Mouse (Mus musculus): Measurements from ENCODE around the gene Nfix. TPM values are rescaled to one million over a fixed set of nuclear protein-coding genes. Genes with fewer than 3 reads are reported as not detected.

Gene Nfix
- polyA plus RNA-seq, 1 experiment from 2014 or later = 11.7 TPM

DNA sequence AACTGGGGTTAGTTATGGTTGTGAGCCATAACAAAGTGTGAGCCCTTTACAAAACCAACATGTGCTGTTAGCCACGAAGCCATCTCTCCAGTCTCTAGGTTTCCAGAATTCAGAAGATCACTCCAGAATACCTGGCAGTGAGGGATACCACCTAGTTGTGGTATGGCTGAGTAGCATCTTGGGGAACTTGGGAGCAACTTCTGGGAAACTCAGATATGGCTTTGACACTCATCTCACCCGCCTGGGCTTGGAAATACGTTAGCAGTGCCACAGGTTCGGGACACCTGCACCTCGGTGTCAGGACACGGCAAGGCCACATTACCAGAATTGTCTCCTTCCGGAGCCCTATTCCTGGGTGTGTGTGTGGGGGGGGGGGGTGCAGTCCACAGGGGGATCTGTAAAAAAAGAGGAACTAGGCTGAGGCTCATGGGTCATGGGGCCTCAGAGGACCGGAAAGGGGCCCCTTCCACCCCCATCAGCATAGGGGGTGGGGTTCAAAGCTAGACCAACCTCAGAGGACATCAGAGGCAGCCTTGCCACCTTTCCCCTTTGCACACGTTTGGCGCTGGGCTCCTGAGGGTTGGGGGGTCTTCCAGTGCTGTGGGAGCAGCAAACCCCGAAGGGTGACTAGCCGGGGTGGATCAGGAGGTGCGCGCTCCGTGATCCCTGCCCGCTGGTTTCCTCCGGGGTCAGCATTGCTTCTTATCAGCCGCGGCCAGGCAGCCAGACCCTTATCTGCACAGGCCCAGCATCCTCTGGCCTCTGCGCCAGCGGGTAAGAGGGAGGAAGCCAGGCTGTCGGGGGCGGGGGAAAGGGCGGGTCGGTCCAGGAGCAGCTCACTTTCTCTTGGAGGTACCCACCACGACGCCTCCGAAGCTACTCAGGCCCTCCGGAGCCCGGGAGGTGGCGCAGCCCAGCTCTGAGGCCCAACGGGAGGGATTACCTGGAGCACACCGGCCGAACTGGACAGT is 98.9 kb downstream of the Nfix start, which contains the start of gene Lyl1:
TSS of gene Lyl1 (plus strand) at position 517 of the 971 bp plus-strand sequence.
- Histone ChIP-seq H3K27ac (replicated peaks) (peak within 1 kb of the TSS; percentile 93), H3K9me3 (no peaks in the 10 kb centered on the region), H3K9ac (peak within 1 kb of the TSS; percentile 87), H3K4me2 (peak within 1 kb of the TSS; percentile 74), H3K27me3 (replicated peaks) (peaks cover 42% of the 10 kb centered on the region), H3K4me3 (peak within 1 kb of the TSS; percentile 57), H3K4me1 (peaks cover 70% of the 10 kb centered on the region), H3K36me3 (peaks cover 40% of the 10 kb centered on the region)
- 5% methylated on average over 34 of the region's 34 CpGs for WGBS
- ATAC-seq (ENCODE audit: extremely low read depth, insufficient number of reproducible peaks, low FRiP score, low TSS enrichment) = peak; percentile 73

DNA sequence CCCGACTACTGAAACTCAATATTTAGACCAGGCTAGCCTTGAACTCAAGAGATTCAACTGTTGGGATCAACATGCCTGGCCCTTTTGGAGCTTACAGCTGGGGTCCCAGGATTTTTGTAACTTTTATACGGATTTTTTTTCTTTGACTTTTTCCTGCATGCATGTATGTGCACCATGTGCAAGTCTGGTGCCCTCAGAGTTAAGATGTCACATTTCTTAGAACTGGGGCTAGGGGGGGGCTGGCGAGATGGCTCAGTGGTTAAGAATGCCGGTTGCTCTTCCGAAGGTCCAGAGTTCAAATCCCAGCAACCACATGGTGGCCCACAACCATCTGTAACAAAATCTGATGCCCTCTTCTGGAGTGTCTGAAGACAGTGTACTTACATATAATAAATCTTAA is 99.6 kb downstream of the Nfix start:
- ATAC-seq (ENCODE audit: extremely low read depth, insufficient number of reproducible peaks, low FRiP score, low TSS enrichment) = no peak
- WGBS = 68% methylated on average over 5 of the region's 5 CpGs
- peak overlapping the region; percentile 74 for H3K4me2 ChIP-seq
- H3K4me1 ChIP-seq = peaks cover 67% of the 10 kb centered on the region
- peak overlapping the region; percentile 1; the same call in 1 of the 2 replicates for H3K4me3 ChIP-seq
- H3K9me3 ChIP-seq = no peaks in the 10 kb centered on the region
- H3K27ac ChIP-seq (replicated peaks) = peak overlapping the region; percentile 93
- peaks cover 47% of the 10 kb centered on the region for H3K36me3 ChIP-seq
- H3K9ac ChIP-seq = peak overlapping the region; percentile 41; the same call in 1 of the 2 replicates
- peaks cover 39% of the 10 kb centered on the region for H3K27me3 ChIP-seq (replicated peaks)

DNA sequence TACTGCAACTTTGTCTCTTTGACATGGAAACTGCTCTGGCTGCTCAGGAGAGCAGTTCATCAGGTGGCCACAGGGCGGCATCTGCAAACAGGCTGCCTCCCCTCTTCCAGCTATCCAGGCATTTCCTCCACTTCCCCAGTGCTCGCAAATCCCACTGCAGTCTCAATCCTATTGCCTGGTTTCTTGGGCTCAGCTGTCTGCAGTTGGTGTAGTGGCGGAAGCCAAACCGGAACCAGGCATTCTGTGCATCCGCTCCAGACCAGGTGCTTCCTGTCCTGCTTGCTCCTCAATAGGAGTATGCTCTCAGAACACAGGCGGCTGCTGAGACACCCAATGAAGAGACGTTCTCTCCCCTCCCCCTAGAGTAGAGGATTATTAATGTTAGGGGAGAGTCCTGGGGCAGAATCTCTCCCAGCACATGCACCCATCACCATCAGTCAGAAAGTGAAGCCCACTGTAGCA is 100.3 kb downstream of the Nfix start:
- H3K4me3 ChIP-seq = peak overlapping the region; percentile 1; the same call in 1 of the 2 replicates
- ATAC-seq (ENCODE audit: extremely low read depth, insufficient number of reproducible peaks, low FRiP score, low TSS enrichment) = no peak

GRCm38 (mm10) chr8:84698929-84699401 is 101.2 kb downstream of the Nfix start:
- Histone ChIP-seq H3K36me3 (peaks cover 62% of the 10 kb centered on the region), H3K4me3 (peak overlapping the region; percentile 17), H3K4me2 (peak overlapping the region; percentile 74), H3K9ac (peak overlapping the region; percentile 44), H3K27ac (replicated peaks) (peak overlapping the region; percentile 93), H3K27me3 (replicated peaks) (peaks cover 24% of the 10 kb centered on the region), H3K9me3 (no peaks in the 10 kb centered on the region), H3K4me1 (peaks cover 52% of the 10 kb centered on the region)
- ATAC-seq (ENCODE audit: extremely low read depth, insufficient number of reproducible peaks, low FRiP score, low TSS enrichment) = no peak
- 69% methylated on average over 9 of the region's 9 CpGs for WGBS

More for the DNA sequence above, 100.3 kb downstream of the Nfix start:
- H3K4me1 ChIP-seq = peaks cover 62% of the 10 kb centered on the region
- H3K4me2 ChIP-seq = peak overlapping the region; percentile 74
- no peaks in the 10 kb centered on the region for H3K9me3 ChIP-seq
- H3K36me3 ChIP-seq = peaks cover 54% of the 10 kb centered on the region
- peaks cover 33% of the 10 kb centered on the region for H3K27me3 ChIP-seq (replicated peaks)
- H3K9ac ChIP-seq = peak overlapping the region; percentile 41
- 58% methylated on average over 7 of the region's 7 CpGs for WGBS
- H3K27ac ChIP-seq (replicated peaks) = peak overlapping the region; percentile 93

DNA sequence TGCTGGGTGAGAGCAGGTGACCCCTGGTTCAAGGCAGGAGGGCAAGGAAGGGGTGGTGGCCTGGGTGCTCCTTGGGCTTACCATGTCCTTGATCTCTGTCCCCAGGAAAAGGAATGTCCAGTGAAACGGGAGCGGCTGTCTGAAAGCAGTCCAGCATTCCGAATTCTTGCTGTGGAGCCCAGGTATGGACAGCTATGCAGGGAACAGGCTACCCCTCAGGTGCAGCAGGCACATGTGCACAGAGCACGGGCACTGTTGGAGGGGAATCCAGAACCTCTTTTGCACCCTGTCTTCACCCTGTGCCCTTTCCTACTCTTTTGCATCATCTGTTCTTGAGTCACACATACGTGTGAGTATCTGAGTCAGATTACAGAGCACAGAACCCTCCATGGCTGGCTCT is 101.9 kb downstream of the Nfix start:
- H3K36me3 ChIP-seq = peaks cover 69% of the 10 kb centered on the region

GRCm38 (mm10) chr8:84697166-84698130 is 102.7 kb downstream of the Nfix start:
- no peak for ATAC-seq (ENCODE audit: extremely low read depth, insufficient number of reproducible peaks, low FRiP score, low TSS enrichment)
- Histone ChIP-seq H3K4me2 (no peak overlapping the region), H3K4me1 (peaks cover 40% of the 10 kb centered on the region), H3K27ac (replicated peaks) (0 out of 2 replicates have a peak overlapping the region, but pooled peaks have one; percentile 93), H3K27me3 (replicated peaks) (peaks cover 9% of the 10 kb centered on the region), H3K9ac (no peak overlapping the region), H3K4me3 (no peak overlapping the region), H3K36me3 (peaks cover 71% of the 10 kb centered on the region), H3K9me3 (no peaks in the 10 kb centered on the region)
- WGBS = 87% methylated on average over 14 of the region's 14 CpGs

More for the DNA sequence above, 101.9 kb downstream of the Nfix start:
- no peaks in the 10 kb centered on the region for H3K9me3 ChIP-seq
- H3K9ac ChIP-seq = no peak overlapping the region
- H3K4me1 ChIP-seq = peaks cover 46% of the 10 kb centered on the region
- H3K4me3 ChIP-seq = no peak overlapping the region
- H3K4me2 ChIP-seq = no peak overlapping the region
- no peak for ATAC-seq (ENCODE audit: extremely low read depth, insufficient number of reproducible peaks, low FRiP score, low TSS enrichment)
- H3K27ac ChIP-seq (replicated peaks) = peak overlapping the region; percentile 93
- peaks cover 17% of the 10 kb centered on the region for H3K27me3 ChIP-seq (replicated peaks)
- 86% methylated on average over 5 of the region's 5 CpGs for WGBS

DNA sequence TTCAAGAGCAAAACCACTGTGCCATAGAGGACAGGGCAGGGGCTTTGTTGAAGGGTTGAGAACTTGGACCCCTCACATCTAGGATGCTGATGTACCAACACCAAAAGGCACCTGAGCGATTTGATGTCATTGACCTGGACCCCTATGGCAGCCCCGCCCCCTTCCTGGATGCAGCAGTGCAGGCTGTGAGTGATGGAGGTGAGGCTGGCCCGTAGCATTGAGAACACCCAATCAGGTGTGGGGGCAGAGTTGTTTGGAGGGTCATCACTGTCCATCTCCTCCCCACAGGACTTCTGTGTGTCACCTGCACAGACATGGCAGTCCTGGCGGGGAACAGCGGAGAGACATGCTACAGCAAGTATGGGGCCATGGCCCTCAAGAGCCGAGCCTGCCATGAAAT is 105.0 kb downstream of the Nfix start:
- H3K36me3 ChIP-seq = peaks cover 90% of the 10 kb centered on the region
- H3K9ac ChIP-seq = no peak overlapping the region
- H3K27me3 ChIP-seq (replicated peaks) = no peaks in the 10 kb centered on the region
- peaks cover 23% of the 10 kb centered on the region for H3K4me1 ChIP-seq
- ATAC-seq (ENCODE audit: extremely low read depth, insufficient number of reproducible peaks, low FRiP score, low TSS enrichment) = no peak
- WGBS = 90% methylated on average over 6 of the region's 6 CpGs
- no peaks in the 10 kb centered on the region for H3K9me3 ChIP-seq
- H3K4me3 ChIP-seq = no peak overlapping the region
- H3K27ac ChIP-seq (replicated peaks) = no peak overlapping the region
- no peak overlapping the region for H3K4me2 ChIP-seq

DNA sequence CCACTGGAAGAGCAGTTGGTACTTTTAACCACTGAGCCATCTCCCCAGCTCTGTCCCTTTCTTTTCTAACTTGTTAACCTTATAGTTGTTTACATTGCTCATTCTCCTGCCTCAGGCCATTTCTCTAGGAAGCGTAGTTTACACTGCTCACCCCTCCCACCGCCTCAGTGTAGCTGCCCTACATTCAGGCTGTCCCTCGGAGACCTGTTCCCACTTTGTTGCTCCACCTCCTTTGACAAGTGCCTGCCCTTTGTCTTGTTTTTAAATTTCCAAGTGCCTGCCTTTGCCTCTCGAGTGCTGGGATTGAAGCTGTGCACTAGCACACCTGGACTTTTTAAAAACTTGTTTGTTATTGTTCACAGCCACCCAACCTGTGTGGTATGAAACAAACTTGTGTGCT is 106.8 kb downstream of the Nfix start:
- H3K36me3 ChIP-seq = peaks cover 76% of the 10 kb centered on the region
- no peak for ATAC-seq (ENCODE audit: extremely low read depth, insufficient number of reproducible peaks, low FRiP score, low TSS enrichment)
- WGBS = 67% methylated on average over 4 of the region's 4 CpGs

DNA sequence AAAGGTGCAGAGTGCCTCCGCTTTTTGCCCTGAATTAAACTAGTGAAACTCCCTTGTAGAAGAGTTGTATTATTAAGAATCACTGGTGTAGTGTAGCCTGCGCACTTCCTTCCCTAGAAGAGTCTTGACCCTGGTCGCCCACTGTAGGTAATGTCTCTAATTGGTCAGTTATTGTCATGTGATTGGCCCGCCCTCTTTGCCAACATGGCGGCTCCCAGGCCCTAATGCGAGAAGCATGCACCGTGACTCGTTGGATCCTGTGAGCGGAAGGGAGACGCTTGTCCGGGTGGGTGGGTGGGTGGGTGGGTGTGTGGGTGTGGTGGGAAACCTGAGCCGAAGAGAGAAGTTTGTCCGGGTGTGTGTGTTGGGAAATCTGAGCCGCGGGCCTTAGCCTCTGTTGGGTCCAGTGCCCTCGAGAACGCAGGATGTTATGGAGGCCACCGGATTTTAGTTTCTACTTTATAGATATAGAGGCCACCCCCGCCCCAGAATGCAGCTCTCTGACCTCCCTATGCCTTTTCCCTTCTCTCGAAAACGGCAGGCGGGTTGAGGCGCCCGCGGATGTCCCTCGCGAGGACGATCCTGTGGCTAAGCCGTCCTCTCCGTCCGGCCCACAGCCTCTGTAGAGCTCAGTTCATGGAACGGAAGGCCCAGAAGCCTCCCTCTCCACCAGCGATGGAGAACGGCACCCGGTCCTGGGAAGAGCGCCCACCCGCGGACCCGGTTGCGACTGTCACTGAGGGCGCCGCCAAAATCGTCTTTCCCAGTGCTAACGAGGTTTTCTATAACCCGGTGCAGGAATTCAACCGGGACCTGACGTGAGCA is 110.8 kb downstream of the Nfix start:
- peak overlapping the region; percentile 82 for H3K4me2 ChIP-seq
- H3K9me3 ChIP-seq = no peaks in the 10 kb centered on the region
- under 1% methylated on average over 47 of the region's 47 CpGs for WGBS
- peak overlapping the region; percentile 90 for H3K4me3 ChIP-seq
- no peaks in the 10 kb centered on the region for H3K27me3 ChIP-seq (replicated peaks)
- H3K27ac ChIP-seq (replicated peaks) = peak overlapping the region; percentile 77
- H3K9ac ChIP-seq = peak overlapping the region; percentile 92
- H3K4me1 ChIP-seq = peaks cover 45% of the 10 kb centered on the region
- peaks cover 37% of the 10 kb centered on the region for H3K36me3 ChIP-seq
- peak; percentile 62; the same call in 1 of the 2 replicates for ATAC-seq (ENCODE audit: extremely low read depth, insufficient number of reproducible peaks, low FRiP score, low TSS enrichment)

More for the DNA sequence above, 106.8 kb downstream of the Nfix start:
- Histone ChIP-seq H3K4me1 (peaks cover 21% of the 10 kb centered on the region), H3K4me2 (no peak overlapping the region), H3K27me3 (replicated peaks) (no peaks in the 10 kb centered on the region), H3K9ac (no peak overlapping the region), H3K4me3 (no peak overlapping the region), H3K27ac (replicated peaks) (no peak overlapping the region), H3K9me3 (no peaks in the 10 kb centered on the region)

- peak within 1 kb of the TSS; percentile 100 for H3K4me3 ChIP-seq
- WGBS = 1% methylated on average over 35 of the region's 37 CpGs
Observed at GRCm38 (mm10) chr8:84687705-84688100, 112.4 kb downstream of the Nfix start, which contains the start of gene Nacc1. TSS of gene Nacc1 (minus strand) at chr8:84687862.

More at GRCm38 (mm10) chr8:84687705-84688100, 112.4 kb downstream of the Nfix start, which contains the start of gene Nacc1:
- peaks cover 34% of the 10 kb centered on the region for H3K36me3 ChIP-seq
- no peaks in the 10 kb centered on the region for H3K27me3 ChIP-seq (replicated peaks)
- H3K4me1 ChIP-seq = peaks cover 53% of the 10 kb centered on the region
- H3K27ac ChIP-seq (replicated peaks) = peak within 1 kb of the TSS; percentile 96
- H3K4me2 ChIP-seq = peak within 1 kb of the TSS; percentile 82
- no peaks in the 10 kb centered on the region for H3K9me3 ChIP-seq
- ATAC-seq (ENCODE audit: extremely low read depth, insufficient number of reproducible peaks, low FRiP score, low TSS enrichment) = peak; percentile 72
- peak within 1 kb of the TSS; percentile 100 for H3K9ac ChIP-seq
